Mouse (Mus musculus) CH12.LX (cell line): Measurements from ENCODE around the gene Cyp2d26.

Experiments
- CTCF ChIP-seq, 2 experiments: IDR thresholded peaks in 1 of 2; conservative IDR thresholded peaks in 1 of 2; 2 replicates each; pipeline ENCODE4 v1.5.1; 2011 to 2012; ENCODE audit warnings: low read depth in 2 of 2, low read length in 2 of 2, improper control_type of control experiment in 1 of 2, inconsistent platforms in 1 of 2, mild to moderate bottlenecking in 1 of 2, moderate library complexity in 1 of 2
- JUN ChIP-seq: IDR thresholded peaks from 2 replicates; pipeline ENCODE4 v1.6.1; 2011; ENCODE audit warnings: low read depth, mild to moderate bottlenecking, low read length, improper control_type of control experiment, moderate library complexity; ENCODE audit not compliant: insufficient read depth
- NRF1 ChIP-seq: IDR thresholded peaks from 2 replicates; pipeline ENCODE4 v1.6.1; 2014; ENCODE audit warnings: low read depth, mild to moderate bottlenecking, inconsistent platforms, low read length, improper control_type of control experiment, moderate library complexity
- POLR2A ChIP-seq: IDR thresholded peaks from 2 replicates; pipeline ENCODE4 v1.6.1; 2011; ENCODE audit warnings: low read depth, mild to moderate bottlenecking, improper control_type of control experiment, low read length
- ZC3H11A ChIP-seq: IDR thresholded peaks from 2 replicates; pipeline ENCODE4 v1.6.1; 2012; ENCODE audit warnings: low read depth, mild to moderate bottlenecking, inconsistent platforms, low read length, improper control_type of control experiment
- ZKSCAN1 ChIP-seq: IDR thresholded peaks from 2 replicates; pipeline ENCODE4 v1.6.1; 2012; ENCODE audit warnings: low read depth, inconsistent platforms, low read length, improper control_type of control experiment, borderline replicate concordance

DNA sequence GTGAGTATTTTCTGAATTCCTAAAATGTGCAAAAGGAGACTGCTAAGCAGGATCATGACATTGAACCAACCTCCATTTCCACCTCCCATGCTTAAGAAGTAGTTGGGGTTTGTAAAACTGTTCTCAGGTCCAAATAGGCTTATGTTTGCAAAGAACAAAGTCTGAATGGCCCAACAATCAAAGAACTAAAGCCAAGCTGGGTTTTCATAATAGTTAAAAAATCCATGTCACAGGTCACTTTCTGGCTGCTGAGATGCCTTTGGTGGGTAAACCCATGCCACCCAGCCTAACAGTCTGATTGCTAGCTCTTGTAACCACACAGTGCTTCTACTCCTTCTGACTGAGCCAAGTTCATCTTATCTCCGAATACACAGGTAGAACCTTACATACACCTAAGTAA lies 9.5 kb downstream of the Cyp2d26 start:
- TF ChIP-seq CTCF (conservative IDR thresholded peaks at IDR 0.05 in 1 of 2, IDR thresholded peaks at IDR 0.05 in 1 of 2; ENCODE audit: low read depth in 2 of 2, low read length in 2 of 2) (no peak), ZKSCAN1 (no peak), POLR2A (no peak), NRF1 (no peak), JUN (no peak), ZC3H11A (no peak)
